Mouse (Mus musculus) erythroblast, embryonic 14.5 days (primary cell): ENCODE data around the gene 1700020L24Rik.

ENCODE experiments used
- GATA1 ChIP-seq: IDR thresholded peaks from 2 replicates; pipeline ENCODE4 v1.6.1; 2012; ENCODE audit warnings: low read length, inconsistent platforms, mixed read lengths
- TAL1 ChIP-seq: IDR thresholded peaks from 3 replicates; pipeline ENCODE4 v1.6.1; 2012; ENCODE audit warnings: low read length, inconsistent platforms, mixed read lengths

GRCm38 (mm10) chr11:83393062-83393461, 44.4 kb upstream of the 1700020L24Rik start:
- TF ChIP-seq GATA1 (no peak), TAL1 (no peak)
